Mouse (Mus musculus): ENCODE results near the gene Zbtb16.

- TF ChIP-seq CTCF (IDR thresholded peaks at IDR 0.05; ENCODE audit: low read depth): no peak
- TF ChIP-seq EP300 (IDR thresholded peaks at IDR 0.05; ENCODE audit: low read depth): no peak
These were observed 173.0 kb downstream of the Zbtb16 start for GRCm38 (mm10) chr9:48663052-48663433.
